Mouse (Mus musculus) cortical plate, adult 2 months (tissue): Measurements from ENCODE around the gene Lpcat4. TPM values are rescaled to one million over a fixed set of nuclear protein-coding genes. Genes with fewer than 3 reads are reported as not detected.
A peak's percentile ranks its signal among the peaks of the same experiment; 100 is the strongest.
"Not testable (repeated sequence)": the region's sequence is repeated elsewhere in the genome, so short reads cannot be mapped to it uniquely, and the experiment has no call there.

Experiments
- H3K27ac ChIP-seq: fragments of 200-500 bp; 2 replicates; pipeline ENCODE4 v1.5.1; 2012; ENCODE audit warnings: low read length, control low read depth, inconsistent platforms; ENCODE audit not compliant: insufficient read depth
- H3K4me1 ChIP-seq: fragments of 200-500 bp; 2 replicates; pipeline ENCODE4 v1.6.1; 2011; ENCODE audit warnings: low read length; ENCODE audit not compliant: control insufficient read depth, insufficient read depth
- H3K4me3 ChIP-seq: fragments of 200-500 bp; 2 replicates; pipeline ENCODE4 v1.5.1; 2011; ENCODE audit warnings: mild to moderate bottlenecking, low read length, control low read depth; ENCODE audit not compliant: insufficient read depth
- CTCF ChIP-seq: fragments of 200-500 bp; IDR thresholded peaks from 2 replicates; pipeline ENCODE4 v1.5.1; 2011; ENCODE audit warnings: mild to moderate bottlenecking, control low read depth, low read length; ENCODE audit not compliant: insufficient read depth; ENCODE audit errors: extremely low read depth
- POLR2A ChIP-seq: fragments of 200-500 bp; IDR thresholded peaks from 2 replicates; pipeline ENCODE4 v1.6.1; 2011; ENCODE audit warnings: mild to moderate bottlenecking, low read length, control low read depth; ENCODE audit not compliant: insufficient read depth; ENCODE audit errors: extremely low read depth
- polyA plus RNA-seq: library from polyadenylated mRNA; depleted of rRNA; stranded (reverse); fragments of >200 nt; gene quantifications from 2 replicates; pipeline ENCODE4 v1.2.3, GENCODE M21; 2012

The Lpcat4 gene
- polyA plus RNA-seq, 1 experiment, result 337 TPM

- TF ChIP-seq CTCF (no peak), POLR2A (no peak)
- H3K27ac ChIP-seq, result no peak overlapping the region
- peaks cover 2% of the 10 kb centered on the region; the same call in 1 of the 2 replicates for H3K4me1 ChIP-seq
- H3K4me3 ChIP-seq, result peak overlapping the region; percentile 100; the same call in 1 of the 2 replicates
Measured at GRCm38 (mm10) chr2:112267547-112268269, 28.4 kb downstream of the Lpcat4 start.

GRCm38 (mm10) chr2:112270011-112270410, 30.7 kb downstream of the Lpcat4 start:
- TF ChIP-seq POLR2A, result no peak
- no peak for TF ChIP-seq CTCF
- peaks cover 2% of the 10 kb centered on the region; the same call in 1 of the 2 replicates for H3K4me1 ChIP-seq
- H3K27ac ChIP-seq, result no peak overlapping the region
- no peak overlapping the region for H3K4me3 ChIP-seq

- Histone ChIP-seq H3K4me3 (no peak overlapping the region), H3K27ac (no peak overlapping the region), H3K4me1 (peaks cover 2% of the 10 kb centered on the region; the same call in 1 of the 2 replicates)
- no peak for TF ChIP-seq POLR2A
- no peak for TF ChIP-seq CTCF
Measured at GRCm38 (mm10) chr2:112272909-112273308, 33.6 kb downstream of the Lpcat4 start.

GRCm38 (mm10) chr2:112273474-112273873, 34.2 kb downstream of the Lpcat4 start:
- TF ChIP-seq POLR2A (no peak), CTCF (no peak)

GRCm38 (mm10) chr2:112276870-112277269, 37.6 kb downstream of the Lpcat4 start:
- Histone ChIP-seq H3K4me3 (no peak overlapping the region), H3K4me1 (no peaks in the 10 kb centered on the region; the same call in 1 of the 2 replicates), H3K27ac (no peak overlapping the region)
- TF ChIP-seq CTCF, result no peak
- no peak for TF ChIP-seq POLR2A

More at GRCm38 (mm10) chr2:112273474-112273873, 34.2 kb downstream of the Lpcat4 start:
- peaks cover 2% of the 10 kb centered on the region; the same call in 1 of the 2 replicates for H3K4me1 ChIP-seq
- no peak overlapping the region for H3K4me3 ChIP-seq
- no peak overlapping the region for H3K27ac ChIP-seq

GRCm38 (mm10) chr2:112282846-112283245, 43.6 kb downstream of the Lpcat4 start:
- H3K27ac ChIP-seq, result no peak overlapping the region
- TF ChIP-seq CTCF, result no peak
- TF ChIP-seq POLR2A, result no peak
- H3K4me1 ChIP-seq, result no peaks in the 10 kb centered on the region; the same call in 1 of the 2 replicates
- H3K4me3 ChIP-seq, result no peak overlapping the region

GRCm38 (mm10) chr2:112284363-112285030, 45.2 kb downstream of the Lpcat4 start:
- Histone ChIP-seq H3K27ac (no peak overlapping the region), H3K4me3 (peak overlapping the region; percentile 38), H3K4me1 (no peaks in the 10 kb centered on the region; the same call in 1 of the 2 replicates)
- no peak for TF ChIP-seq CTCF

GRCm38 (mm10) chr2:112285031-112285390, 45.7 kb downstream of the Lpcat4 start:
- peak overlapping the region; percentile 38; the same call in 1 of the 2 replicates for H3K4me3 ChIP-seq
- H3K27ac ChIP-seq, result no peak overlapping the region
- TF ChIP-seq POLR2A (no peak), CTCF (no peak)
- no peaks in the 10 kb centered on the region; the same call in 1 of the 2 replicates for H3K4me1 ChIP-seq

GRCm38 (mm10) chr2:112286062-112286461, 46.8 kb downstream of the Lpcat4 start:
- H3K27ac ChIP-seq, H3K4me1 ChIP-seq, H3K4me3 ChIP-seq: not testable (repeated sequence)

GRCm38 (mm10) chr2:112287059-112287458, 47.8 kb downstream of the Lpcat4 start:
- H3K4me1 ChIP-seq, result no peaks in the 10 kb centered on the region; the same call in 1 of the 2 replicates
- TF ChIP-seq CTCF, result no peak
- no peak for TF ChIP-seq POLR2A
- no peak overlapping the region for H3K27ac ChIP-seq
- H3K4me3 ChIP-seq, result no peak overlapping the region

GRCm38 (mm10) chr2:112289507-112289906, 50.2 kb downstream of the Lpcat4 start:
- no peak for TF ChIP-seq POLR2A
- TF ChIP-seq CTCF, result no peak
- H3K27ac ChIP-seq, result no peak overlapping the region
- no peaks in the 10 kb centered on the region; the same call in 1 of the 2 replicates for H3K4me1 ChIP-seq
- no peak overlapping the region for H3K4me3 ChIP-seq
